Mouse (Mus musculus) naive thymus-derived CD4-positive, alpha-beta T cell, adult 2 months (primary cell): Measurements from ENCODE around the gene Riok1.

ENCODE experiments used
- DNase-seq: peaks from one replicate; pipeline ENCODE4 v3.0.0-alpha.2; 2011; ENCODE audit warnings: low read depth

The Riok1 gene

DNA sequence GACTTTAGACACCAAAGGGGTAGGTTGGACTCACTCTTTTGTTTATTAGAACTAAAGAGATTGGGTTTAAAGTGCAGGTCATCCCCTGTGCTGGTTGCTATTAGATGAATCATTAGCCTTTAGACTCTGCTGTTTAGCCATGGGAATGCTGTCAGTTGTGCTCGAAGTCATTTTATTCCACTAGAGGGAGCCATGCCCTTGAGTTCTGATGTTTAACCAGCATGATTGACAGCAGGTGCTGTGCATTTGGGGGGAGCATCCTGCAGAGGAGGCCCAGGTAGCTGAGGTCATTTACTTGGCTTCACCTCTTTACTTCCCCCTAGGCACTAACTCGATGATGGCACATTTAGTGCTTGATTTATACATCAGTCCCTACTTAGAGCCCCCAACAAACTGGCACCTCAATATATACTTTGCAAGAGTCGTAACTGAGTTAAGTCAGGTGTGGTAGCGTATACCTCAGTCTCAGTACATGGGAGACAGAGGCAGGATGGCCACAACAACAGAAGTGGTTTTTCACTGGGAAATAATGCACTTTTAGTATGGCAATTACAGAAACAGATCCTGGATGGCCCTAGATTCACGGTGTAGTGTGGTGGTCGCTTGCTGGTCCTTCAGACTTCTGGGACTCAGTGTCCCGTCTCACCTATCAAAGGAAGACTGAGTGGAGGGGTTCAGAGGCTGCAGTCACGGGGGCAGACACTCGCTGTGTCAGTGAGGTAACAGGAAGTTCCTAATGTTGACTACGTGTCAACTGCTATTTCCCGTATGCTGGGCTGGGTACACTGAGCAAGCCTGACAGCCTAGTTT, 28.3 kb downstream of the Riok1 start:
- peak; percentile 58 for DNase-seq

DNA sequence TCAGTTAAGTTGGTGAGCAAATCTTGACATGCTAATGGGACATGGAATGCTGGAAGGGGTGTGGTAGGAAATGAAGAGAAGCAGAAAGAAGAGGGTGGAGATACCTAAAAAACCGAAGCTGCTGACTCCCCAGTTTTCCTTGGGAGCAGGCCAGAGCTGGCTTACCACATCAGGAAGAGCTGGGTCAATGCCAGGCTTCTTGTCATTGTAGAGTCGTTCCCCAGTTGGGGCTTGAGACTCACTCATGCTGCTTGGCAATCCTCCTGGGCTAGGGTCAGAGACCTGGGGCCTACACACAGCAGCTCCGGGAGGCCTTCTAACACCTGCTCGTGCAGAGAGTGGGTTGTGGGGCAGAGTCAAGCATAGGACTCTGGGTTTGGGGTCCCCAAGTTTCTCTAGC, 34.1 kb downstream of the Riok1 start:
- DNase-seq, result no peak

DNA sequence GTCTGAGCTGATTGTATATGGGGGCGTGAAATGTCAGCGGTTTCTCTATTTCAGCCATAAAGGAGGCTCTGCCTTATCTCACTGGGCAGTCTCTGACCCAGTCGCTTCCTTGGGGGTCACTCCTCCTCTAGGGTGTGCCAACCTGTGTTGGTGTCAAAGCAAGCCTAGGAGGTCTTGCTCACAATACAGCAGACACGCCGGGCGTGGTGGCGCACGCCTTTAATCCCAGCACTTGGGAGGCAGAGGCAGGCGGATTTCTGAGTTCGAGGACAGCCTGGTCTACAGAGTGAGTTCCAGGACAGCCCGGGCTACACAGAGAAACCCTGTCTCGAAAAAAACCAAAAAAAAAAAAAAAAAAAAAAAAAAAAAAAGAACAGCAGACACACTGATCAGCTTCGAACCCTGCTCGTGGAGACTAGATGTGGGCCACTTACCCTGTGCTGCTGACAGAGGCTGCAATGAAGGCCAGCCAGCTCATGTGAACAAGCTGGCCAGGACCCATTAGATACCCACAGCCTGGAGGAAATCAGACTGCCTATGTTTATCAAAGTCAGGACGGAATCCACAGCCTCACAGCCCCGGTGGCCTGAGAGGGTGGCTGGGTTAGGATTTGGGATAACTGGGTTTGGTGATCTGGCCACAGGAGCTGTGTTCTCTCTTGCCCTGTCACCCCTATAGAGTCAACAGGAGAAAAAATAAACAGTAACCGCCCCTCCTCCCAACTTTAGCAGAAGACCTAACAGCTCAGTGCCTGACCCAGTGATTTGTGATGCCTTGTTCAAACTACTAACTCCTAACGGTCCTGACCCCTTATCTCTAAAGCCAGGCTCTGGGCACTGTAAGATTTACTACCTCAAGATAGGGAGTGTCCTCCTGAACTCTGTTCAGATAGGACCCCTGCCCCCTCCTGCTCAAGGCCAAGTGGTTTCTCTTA, 36.8 kb downstream of the Riok1 start:
- no peak for DNase-seq

DNA sequence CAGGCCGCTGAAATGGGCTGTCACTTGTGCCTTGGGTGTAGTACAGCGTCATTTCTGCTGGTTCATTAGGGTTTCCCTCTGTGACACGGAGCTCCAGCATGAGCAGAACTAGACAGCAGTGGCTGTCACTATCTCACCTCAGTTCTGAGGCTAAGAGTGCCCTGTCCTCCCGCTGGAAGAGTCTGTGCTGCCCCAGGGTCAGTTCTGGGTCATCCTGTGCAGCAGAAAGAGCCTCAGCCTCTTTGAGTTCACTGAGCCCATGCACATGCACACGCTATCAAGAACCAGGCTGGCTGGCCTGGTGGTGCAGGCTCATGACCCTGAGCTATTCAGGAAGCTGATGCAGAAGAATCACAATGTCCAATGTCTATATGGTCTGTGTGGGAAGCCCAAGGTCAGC, 37.6 kb downstream of the Riok1 start:
- no peak for DNase-seq

DNA sequence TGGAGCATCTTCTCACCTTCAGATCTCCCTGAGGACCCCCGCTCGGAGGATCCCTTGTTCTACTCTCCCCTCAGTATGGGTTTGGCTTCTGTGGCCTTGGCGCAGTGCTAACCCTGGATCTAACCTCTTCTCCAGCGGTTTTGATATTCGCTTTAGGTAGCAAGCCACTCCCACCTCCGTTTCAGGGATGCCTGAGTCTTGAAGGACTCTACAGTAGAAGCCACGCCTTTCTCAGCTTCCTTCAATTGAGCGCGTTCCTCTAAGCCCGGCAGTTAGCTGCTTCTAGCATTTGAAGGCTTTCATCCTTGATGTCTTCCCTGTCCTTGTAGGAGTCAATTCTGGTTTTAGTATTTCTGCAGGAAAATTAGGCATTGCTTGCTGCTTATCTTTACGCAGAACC, 40.3 kb downstream of the Riok1 start:
- peak; percentile 18 for DNase-seq

DNA sequence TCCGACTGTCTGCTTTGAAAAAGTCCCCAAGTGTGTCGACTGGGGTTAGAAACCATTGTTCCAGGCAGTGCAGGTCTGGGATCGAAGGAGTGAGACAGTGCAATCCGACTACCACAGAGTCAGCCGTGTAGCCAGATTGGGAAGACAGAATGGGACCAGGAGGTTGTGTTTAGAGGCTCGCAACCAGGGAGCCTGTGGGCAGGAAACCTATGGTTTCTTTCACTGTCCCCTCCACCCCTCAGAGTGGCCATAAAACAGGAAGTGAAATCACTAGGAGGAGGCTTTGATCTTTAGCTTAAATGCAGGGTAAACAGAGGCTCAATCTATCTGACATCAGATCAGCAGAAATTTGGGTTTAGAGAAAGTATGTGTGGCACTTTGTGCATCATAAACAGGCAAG, 42.0 kb downstream of the Riok1 start:
- no peak for DNase-seq

DNA sequence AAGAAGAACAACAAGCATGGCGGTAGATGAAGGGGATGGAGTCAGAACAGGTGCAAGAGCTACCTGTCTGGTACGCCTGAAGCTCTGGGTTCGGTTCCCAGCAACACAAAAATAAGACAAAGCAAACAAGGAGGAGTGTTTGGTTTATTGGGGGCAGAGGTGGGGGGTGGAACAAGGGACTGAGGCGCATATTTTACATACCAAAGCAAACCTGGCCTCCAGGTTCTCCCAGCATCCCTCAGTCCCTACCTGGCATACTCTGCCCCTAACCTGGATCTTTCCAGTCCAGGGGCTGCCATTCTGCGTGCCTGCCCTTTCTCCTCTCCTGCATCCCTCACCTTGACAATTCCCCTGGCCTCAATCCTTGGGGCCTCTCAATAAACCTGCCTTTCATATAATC, 42.6 kb downstream of the Riok1 start:
- no peak for DNase-seq

DNA sequence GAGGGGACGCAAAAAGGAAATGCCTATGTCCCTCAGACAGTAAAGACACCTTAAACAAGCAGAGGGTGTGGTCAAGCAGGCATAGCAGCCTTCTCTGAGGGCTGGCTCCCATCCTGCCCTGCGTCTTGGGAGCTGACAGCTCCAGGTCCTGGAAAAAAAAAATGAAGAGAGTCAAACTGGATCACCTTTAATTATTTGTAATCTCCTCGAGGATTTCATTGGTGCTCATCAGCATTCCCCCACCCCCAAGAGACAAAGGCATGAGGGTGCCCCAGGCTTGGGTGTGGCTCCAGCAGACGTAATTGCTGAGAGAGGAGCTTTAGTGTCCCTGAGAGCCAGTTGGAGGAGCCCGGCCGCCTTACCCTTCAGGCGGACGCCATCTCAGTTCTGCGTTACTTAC, 43.2 kb downstream of the Riok1 start:
- DNase-seq, result no peak

DNA sequence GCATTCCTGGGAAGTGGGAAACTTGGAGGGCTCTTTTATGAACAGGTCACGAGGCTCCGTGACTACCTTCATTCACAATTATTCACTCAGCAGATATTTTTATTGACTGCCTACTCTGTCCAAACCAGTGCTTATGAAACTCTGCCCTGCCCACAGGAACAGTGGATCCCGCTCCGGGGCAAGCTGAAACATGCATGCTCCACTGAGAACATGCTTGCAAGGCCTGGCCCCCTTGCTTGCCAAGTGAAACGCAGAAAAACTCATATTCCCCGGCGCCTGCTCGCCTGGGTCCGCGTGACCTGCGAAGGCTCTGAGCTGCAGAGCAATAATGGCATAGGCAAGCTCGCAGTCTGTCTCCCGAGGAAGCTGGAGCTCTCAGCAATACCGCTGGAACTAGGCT, 43.9 kb downstream of the Riok1 start:
- no peak for DNase-seq

DNA sequence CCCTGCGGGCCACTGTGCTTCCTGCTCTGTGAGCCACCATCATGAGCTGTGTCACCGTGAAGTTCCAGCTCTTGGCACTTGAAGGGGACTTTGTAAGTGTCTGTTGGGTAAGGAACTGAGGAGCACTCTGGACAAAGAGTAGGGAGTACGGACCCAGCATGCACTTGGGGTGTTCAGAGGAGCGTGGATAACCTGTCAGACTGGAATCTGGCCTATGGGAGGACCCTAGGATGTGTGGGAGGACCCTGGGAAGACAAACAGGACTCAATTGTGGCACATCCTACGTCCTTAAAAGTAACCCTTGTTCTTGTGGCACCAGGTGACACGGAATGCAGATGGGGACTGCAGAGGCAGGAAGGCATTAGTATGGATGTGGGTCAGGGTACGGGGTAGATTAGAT, 44.4 kb downstream of the Riok1 start:
- DNase-seq, result no peak

DNA sequence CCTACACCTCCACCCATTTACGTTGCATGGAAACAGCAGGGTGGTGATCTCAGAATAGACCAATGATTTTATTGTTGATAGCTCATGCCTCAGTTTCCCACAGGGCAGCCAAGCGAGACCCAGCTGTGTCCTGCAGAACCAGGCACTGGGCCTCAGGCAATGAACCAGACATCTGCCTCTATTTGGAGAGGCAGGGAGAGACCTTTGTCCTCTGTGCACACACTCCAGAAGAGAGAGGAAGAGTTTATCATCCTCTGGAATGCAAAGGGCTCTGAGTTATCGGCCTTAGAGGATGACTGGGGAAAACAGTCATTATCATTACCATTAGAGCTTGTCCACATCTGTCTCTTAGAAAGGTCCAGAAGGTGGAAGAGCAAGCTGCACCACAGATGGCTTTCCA, 49.9 kb downstream of the Riok1 start:
- no peak for DNase-seq

DNA sequence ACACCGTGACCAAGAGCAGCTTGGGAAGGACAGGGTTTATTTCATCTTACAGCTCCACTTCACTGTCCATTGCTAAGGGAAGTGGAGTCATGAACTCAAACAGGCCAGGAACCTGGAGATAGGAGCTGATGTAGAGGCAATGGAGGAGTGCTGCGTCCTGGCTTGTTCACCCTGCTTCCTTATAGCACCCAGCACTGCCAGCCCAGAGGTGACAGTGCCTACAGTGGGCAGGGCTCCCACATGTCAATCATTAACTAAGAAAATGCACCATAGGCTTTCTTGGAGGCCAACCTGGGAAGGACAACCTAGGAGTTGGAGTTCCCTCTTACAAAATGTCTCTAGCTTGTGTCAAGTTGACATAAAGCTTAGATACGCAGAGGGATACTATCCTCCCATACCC, 51.2 kb downstream of the Riok1 start:
- no peak for DNase-seq

DNA sequence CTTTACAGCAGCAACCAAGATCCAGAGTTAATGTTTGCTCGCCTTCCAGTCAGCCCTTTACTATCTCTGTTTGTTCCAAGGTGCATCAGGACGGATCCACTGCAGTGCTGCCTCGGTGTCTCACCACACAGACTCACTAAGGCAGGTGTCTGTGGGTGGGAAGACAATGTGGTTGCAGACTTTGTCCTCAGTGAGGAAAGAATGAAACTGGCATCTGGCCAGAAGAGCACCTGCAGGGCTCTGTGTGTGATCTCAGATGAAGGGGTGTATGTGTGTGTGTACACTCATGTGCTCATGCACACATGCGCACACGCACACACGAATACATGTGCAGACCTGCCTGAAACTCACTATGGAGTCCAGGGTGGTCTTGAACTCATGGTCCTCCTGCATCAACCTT, 52.7 kb downstream of the Riok1 start:
- DNase-seq, result no peak

DNA sequence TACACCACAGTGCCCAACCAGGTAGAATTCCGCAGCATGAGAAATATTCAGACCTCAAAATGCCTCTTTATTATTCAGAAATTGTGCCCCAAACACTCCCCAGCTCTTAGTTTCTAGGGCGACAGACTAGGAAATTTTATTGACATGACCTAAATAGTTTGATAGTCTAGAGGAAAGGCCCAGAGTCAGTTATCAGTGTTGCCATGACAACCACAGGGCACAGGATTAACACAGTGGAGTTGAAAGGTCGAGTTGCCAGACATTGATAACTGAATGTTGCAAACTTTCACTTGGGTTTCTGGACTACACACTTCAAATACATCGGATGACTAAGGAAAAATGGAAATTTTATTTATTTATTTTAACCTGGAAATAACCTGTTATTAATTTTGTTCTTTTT, 53.1 kb downstream of the Riok1 start:
- no peak for DNase-seq

DNA sequence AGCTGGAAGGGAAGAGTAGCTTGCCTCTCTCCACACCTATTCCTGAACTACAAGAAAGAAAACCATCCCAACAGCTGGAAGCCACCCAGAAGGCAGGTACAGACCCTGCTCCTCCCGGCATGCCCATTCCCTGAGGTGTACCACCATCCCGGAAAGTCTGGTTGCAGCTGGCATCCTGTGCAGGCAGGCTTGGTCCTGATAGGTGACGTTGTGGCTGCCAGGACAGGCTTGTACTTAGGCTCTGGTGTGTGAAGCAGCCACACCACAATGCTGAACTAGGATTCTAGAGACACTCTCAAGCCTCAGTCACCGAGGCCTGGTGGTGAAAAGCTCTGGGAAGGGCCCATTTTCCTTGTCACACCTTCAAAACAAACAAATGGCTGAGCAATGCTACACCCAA, 59.4 kb downstream of the Riok1 start:
- DNase-seq, result no peak

DNA sequence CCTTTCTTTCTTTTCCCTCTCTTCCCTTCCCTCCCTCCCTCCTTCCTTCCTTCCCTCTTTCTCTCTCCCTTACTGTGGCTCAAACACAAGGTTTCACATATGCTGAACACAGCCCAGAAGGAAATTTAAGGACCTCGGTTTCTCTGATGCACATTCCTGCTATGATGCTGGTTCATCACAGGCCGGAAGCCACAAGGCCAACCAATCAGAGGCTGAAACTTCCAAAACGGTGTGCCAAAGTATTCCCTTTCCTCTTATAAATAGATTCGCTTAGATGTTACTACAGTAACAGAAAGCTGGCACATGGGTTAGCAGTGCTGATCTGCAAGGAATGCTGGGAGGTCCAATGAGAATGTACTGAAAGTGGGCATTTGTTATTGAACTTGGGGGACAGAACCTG, 66.6 kb downstream of the Riok1 start:
- no peak for DNase-seq

DNA sequence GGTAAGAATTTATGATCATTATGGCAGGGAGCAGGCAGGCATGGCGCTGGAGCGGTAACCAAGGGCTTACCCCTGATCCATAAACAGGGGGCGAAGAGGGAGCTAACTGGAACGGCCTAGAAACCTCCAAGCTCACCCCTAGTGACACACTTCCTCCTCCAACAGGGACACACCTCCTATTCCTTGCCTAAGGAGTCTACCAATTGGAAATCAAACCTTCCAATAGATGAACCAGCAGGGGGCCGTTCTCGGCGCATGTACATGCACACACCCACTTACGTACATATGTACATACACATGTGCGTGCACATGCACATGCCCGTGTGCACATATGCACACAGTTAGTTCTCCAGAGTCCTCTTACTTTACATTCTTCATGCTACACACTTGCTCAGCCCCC, 67.7 kb downstream of the Riok1 start:
- DNase-seq, result no peak

DNA sequence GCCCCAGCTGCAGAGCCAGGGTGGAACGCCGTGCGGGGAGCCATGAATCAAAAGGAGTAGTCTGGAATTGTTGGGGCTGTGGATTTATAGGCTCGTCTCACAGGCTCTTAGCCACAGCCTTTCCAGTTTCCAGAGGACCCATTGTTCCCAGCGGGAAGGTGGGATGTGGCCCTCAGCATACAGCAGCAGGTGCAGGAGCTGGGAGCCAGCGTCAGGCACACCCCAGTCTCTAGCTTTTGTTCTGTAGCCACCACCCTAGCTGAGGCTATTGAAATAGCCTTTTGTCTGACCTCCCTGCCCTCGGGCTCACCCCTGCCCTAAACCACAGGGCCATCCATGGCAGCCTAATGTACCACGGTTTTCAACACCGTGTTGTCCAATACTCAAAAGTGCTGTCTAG, 72.3 kb downstream of the Riok1 start:
- DNase-seq, result no peak
